Mouse (Mus musculus) hindbrain, embryonic 14.5 days (tissue): ENCODE data around the gene Xpnpep3. TPM values are rescaled to one million over a fixed set of nuclear protein-coding genes. Genes with fewer than 3 reads are reported as not detected.
A peak's percentile ranks its signal among the peaks of the same experiment; 100 is the strongest.

ENCODE experiments used
- ATAC-seq: fragments of 200-750 bp; cut with Nextera tagmentation; 2 replicates; pipeline ENCODE4 v1.8.0; 2017; ENCODE audit warnings: moderate number of reproducible peaks, mild to moderate bottlenecking, moderate TSS enrichment, moderate library complexity; ENCODE audit not compliant: low FRiP score
- DNase-seq: peaks from one replicate; pipeline ENCODE4 v3.0.0-alpha.2; 2015; ENCODE audit warnings: low spot score
- H3K27ac ChIP-seq: fragments of 300-500 bp; sonication (generic); 2 replicates; pipeline ENCODE4 v1.5.1; 2014; ENCODE audit warnings: mild to moderate bottlenecking, moderate library complexity
- H3K27me3 ChIP-seq: fragments of 300-500 bp; sonication (generic); 2 replicates; pipeline ENCODE4 v1.6.1; 2014; ENCODE audit warnings: mild to moderate bottlenecking, low read length, mixed read lengths; ENCODE audit not compliant: control insufficient read depth, insufficient read depth
- H3K36me3 ChIP-seq: fragments of 300-500 bp; sonication (generic); replicated peaks from 2 replicates; pipeline ENCODE4 v1.6.1; 2014; ENCODE audit not compliant: control insufficient read depth, insufficient read depth
- H3K4me1 ChIP-seq: fragments of 300-500 bp; sonication (generic); replicated peaks from 2 replicates; pipeline ENCODE4 v1.6.1; 2014; ENCODE audit warnings: antibody characterized with exemption, low read length, mixed read lengths; ENCODE audit not compliant: control insufficient read depth, insufficient read depth
- H3K4me2 ChIP-seq: fragments of 300-500 bp; sonication (generic); replicated peaks from 2 replicates; pipeline ENCODE4 v1.6.1; 2014; ENCODE audit warnings: mild to moderate bottlenecking, moderate library complexity
- H3K4me3 ChIP-seq: fragments of 300-500 bp; sonication (generic); replicated peaks from 2 replicates; pipeline ENCODE4 v1.5.1; 2014; ENCODE audit warnings: mild to moderate bottlenecking, low read length
- H3K9ac ChIP-seq: fragments of 300-500 bp; sonication (generic); 2 replicates; pipeline ENCODE4 v1.6.1; 2014
- H3K9me3 ChIP-seq: fragments of 300-500 bp; sonication (generic); 2 replicates; pipeline ENCODE4 v1.6.1; 2016; ENCODE audit warnings: low read length; ENCODE audit not compliant: control insufficient read depth
- WGBS: fragments of 180-500 bp; shearing (Covaris S2); extraction: QIAGEN DNeasy Blood & Tissue Kit; methylation state at CpG from one replicate; pipeline ENCODE4 v1.1.7; 2014; 5-methylcytosine and 5-hydroxymethylcytosine counted together
- polyA plus RNA-seq: library from polyadenylated mRNA; unstranded; fragments of >200 nt; fragmentation: Nextera tagmentation; extraction: Ambion mirVana; gene quantifications from 2 replicates; pipeline ENCODE4 v1.2.1, GENCODE M21; 2014

Xpnpep3 gene
- polyA plus RNA-seq, 1 experiment from 2014 or later: 5.3 TPM

GRCm38 (mm10) chr15:81422156-81422681 lies 22.3 kb downstream of the Xpnpep3 start:
- no peak overlapping the region for H3K27ac ChIP-seq
- ATAC-seq (no peak), DNase-seq (no peak)
- no peak overlapping the region for H3K4me3 ChIP-seq
- no peaks in the 10 kb centered on the region for H3K4me1 ChIP-seq
- H3K9me3 ChIP-seq: no peaks in the 10 kb centered on the region
- H3K9ac ChIP-seq: no peak overlapping the region
- 81% methylated on average over 7 of the region's 7 CpGs for WGBS
- no peak overlapping the region for H3K4me2 ChIP-seq
- H3K27me3 ChIP-seq: no peaks in the 10 kb centered on the region
- H3K36me3 ChIP-seq: peaks cover 5% of the 10 kb centered on the region

GRCm38 (mm10) chr15:81425311-81425710 lies 25.4 kb downstream of the Xpnpep3 start:
- no peak overlapping the region for H3K9ac ChIP-seq
- DNase-seq (no peak), ATAC-seq (no peak)
- no peak overlapping the region for H3K4me3 ChIP-seq
- 70% methylated on average over 3 of the region's 3 CpGs for WGBS
- H3K9me3 ChIP-seq: no peaks in the 10 kb centered on the region
- no peaks in the 10 kb centered on the region for H3K4me1 ChIP-seq
- no peaks in the 10 kb centered on the region for H3K27me3 ChIP-seq
- no peak overlapping the region for H3K4me2 ChIP-seq
- peaks cover 30% of the 10 kb centered on the region for H3K36me3 ChIP-seq
- H3K27ac ChIP-seq: no peak overlapping the region

- Histone ChIP-seq H3K9ac (no peak overlapping the region), H3K4me3 (no peak overlapping the region)
These were observed 28.0 kb downstream of the Xpnpep3 start for GRCm38 (mm10) chr15:81427947-81428346.

GRCm38 (mm10) chr15:81431195-81431594 lies 31.3 kb downstream of the Xpnpep3 start:
- Histone ChIP-seq H3K9me3 (no peaks in the 10 kb centered on the region), H3K9ac (no peak overlapping the region), H3K27me3 (no peaks in the 10 kb centered on the region), H3K27ac (no peak overlapping the region), H3K4me2 (no peak overlapping the region), H3K36me3 (peaks cover 53% of the 10 kb centered on the region), H3K4me3 (no peak overlapping the region), H3K4me1 (no peaks in the 10 kb centered on the region)
- WGBS: 93% methylated on average over 1 of the region's 1 CpGs
- no peak for DNase-seq
- no peak for ATAC-seq

More at GRCm38 (mm10) chr15:81427947-81428346, 28.0 kb downstream of the Xpnpep3 start:
- H3K36me3 ChIP-seq: peaks cover 53% of the 10 kb centered on the region
- DNase-seq (no peak), ATAC-seq (no peak)
- no peak overlapping the region for H3K4me2 ChIP-seq
- H3K27ac ChIP-seq: no peak overlapping the region
- H3K9me3 ChIP-seq: no peaks in the 10 kb centered on the region
- no peaks in the 10 kb centered on the region for H3K27me3 ChIP-seq
- WGBS: 98% methylated on average over 2 of the region's 2 CpGs
- no peaks in the 10 kb centered on the region for H3K4me1 ChIP-seq

- no peak for ATAC-seq
- H3K9ac ChIP-seq: no peak overlapping the region
- H3K27me3 ChIP-seq: no peaks in the 10 kb centered on the region
- H3K36me3 ChIP-seq: peaks cover 39% of the 10 kb centered on the region
- 93% methylated on average over 1 of the region's 1 CpGs for whole genome bisulfite sequencing
- DNase-seq: no peak
- H3K27ac ChIP-seq: no peak overlapping the region
- no peak overlapping the region for H3K4me2 ChIP-seq
- no peaks in the 10 kb centered on the region for H3K9me3 ChIP-seq
- H3K4me1 ChIP-seq: no peaks in the 10 kb centered on the region
- H3K4me3 ChIP-seq: no peak overlapping the region
These were observed 38.4 kb downstream of the Xpnpep3 start for GRCm38 (mm10) chr15:81438345-81438744.

- no peak for ATAC-seq
These were observed 39.3 kb downstream of the Xpnpep3 start for GRCm38 (mm10) chr15:81439236-81439635.

GRCm38 (mm10) chr15:81448463-81448862 lies 48.5 kb downstream of the Xpnpep3 start:
- no peak overlapping the region for H3K9ac ChIP-seq
- no peaks in the 10 kb centered on the region for H3K4me1 ChIP-seq
- no peaks in the 10 kb centered on the region for H3K9me3 ChIP-seq
- peak; percentile 86 for DNase-seq
- H3K36me3 ChIP-seq: peaks cover 39% of the 10 kb centered on the region
- H3K4me2 ChIP-seq: no peak overlapping the region
- H3K27ac ChIP-seq: no peak overlapping the region
- 45% methylated on average over 3 of the region's 3 CpGs for WGBS
- ATAC-seq: 0 out of 2 replicates have a peak, but pooled peaks have one; percentile 55
- no peaks in the 10 kb centered on the region for H3K27me3 ChIP-seq
- H3K4me3 ChIP-seq: no peak overlapping the region

More at GRCm38 (mm10) chr15:81439236-81439635, 39.3 kb downstream of the Xpnpep3 start:
- Histone ChIP-seq H3K4me1 (no peaks in the 10 kb centered on the region), H3K4me2 (no peak overlapping the region), H3K9me3 (no peaks in the 10 kb centered on the region), H3K36me3 (peaks cover 41% of the 10 kb centered on the region), H3K4me3 (no peak overlapping the region), H3K9ac (no peak overlapping the region), H3K27ac (no peak overlapping the region), H3K27me3 (no peaks in the 10 kb centered on the region)
- no peak for DNase-seq

GRCm38 (mm10) chr15:81461523-81461922 lies 61.6 kb downstream of the Xpnpep3 start:
- no peak overlapping the region for H3K4me2 ChIP-seq
- ATAC-seq (no peak), DNase-seq (no peak)
- H3K9me3 ChIP-seq: 0 out of 2 replicates have a peak, but pooled peaks cover 3% of the 10 kb centered on the region
- H3K9ac ChIP-seq: no peak overlapping the region
- H3K4me3 ChIP-seq: no peak overlapping the region
- 77% methylated on average over 7 of the region's 7 CpGs for WGBS
- H3K27ac ChIP-seq: no peak overlapping the region
- 0 out of 2 replicates have a peak, but pooled peaks cover 6% of the 10 kb centered on the region for H3K4me1 ChIP-seq
- H3K36me3 ChIP-seq: peaks cover 2% of the 10 kb centered on the region
- no peaks in the 10 kb centered on the region for H3K27me3 ChIP-seq

- 78% methylated on average over 12 of the region's 12 CpGs for WGBS
- peak overlapping the region; percentile 72 for H3K4me2 ChIP-seq
These were observed 65.2 kb downstream of the Xpnpep3 start for GRCm38 (mm10) chr15:81465016-81465660.

More at GRCm38 (mm10) chr15:81465016-81465660, 65.2 kb downstream of the Xpnpep3 start:
- H3K9me3 ChIP-seq: 0 out of 2 replicates have a peak, but pooled peaks cover 3% of the 10 kb centered on the region
- peaks cover 11% of the 10 kb centered on the region; the same call in 1 of the 2 replicates for H3K36me3 ChIP-seq
- H3K4me3 ChIP-seq: peak overlapping the region; percentile 47
- H3K9ac ChIP-seq: peak overlapping the region; percentile 68
- peak overlapping the region; percentile 85 for H3K27ac ChIP-seq
- no peak for DNase-seq
- H3K27me3 ChIP-seq: no peaks in the 10 kb centered on the region
- H3K4me1 ChIP-seq: peaks cover 19% of the 10 kb centered on the region
- no peak for ATAC-seq
